Mouse (Mus musculus) sigmoid colon, adult 10 weeks (tissue): ENCODE measurements around the gene Ankrd26. TPM values are rescaled to one million over a fixed set of nuclear protein-coding genes. Genes with fewer than 3 reads are reported as not detected.

Experiments
- polyA plus RNA-seq: library from polyadenylated mRNA; stranded (reverse); fragments of 350-450 nt; fragmentation: Illumina TruSeq; extraction: RNeasy Lipid Tissue Mini Kit (QIAGEN cat#74804); gene quantifications from one replicate; pipeline ENCODE4 v1.2.3, GENCODE M21; 2014; ENCODE audit warnings: low read depth, low replicate concordance

The Ankrd26 gene
- polyA plus RNA-seq, result 6.8 TPM

GRCm38 (mm10) chr6:118561745-118562609 lies at the start of gene Ankrd26:
TSS of gene Ankrd26 (minus strand) at chr6:118562226.

GRCm38 (mm10) chr6:118478957-118479708 lies 82.9 kb downstream of the Ankrd26 start, which contains the start of gene Zfp9:
TSS of gene Zfp9 (minus strand) at chr6:118479320.

GRCm38 (mm10) chr6:118455042-118455631 lies 106.9 kb downstream of the Ankrd26 start, which contains the start of gene Zfp248:
TSS of gene Zfp248 (minus strand) at chr6:118455528.

Other genes starting within 250 kb of the Ankrd26 start
- 26.5 TPM for gene Bms1, start 142.8 kb downstream of the Ankrd26 start, polyA plus RNA-seq
- 2.5 TPM for gene Zfp248, start 106.7 kb downstream of the Ankrd26 start, polyA plus RNA-seq
- gene Zfp9, start 82.9 kb downstream of the Ankrd26 start, polyA plus RNA-seq, result 16.2 TPM